In the genomic region with DNA sequence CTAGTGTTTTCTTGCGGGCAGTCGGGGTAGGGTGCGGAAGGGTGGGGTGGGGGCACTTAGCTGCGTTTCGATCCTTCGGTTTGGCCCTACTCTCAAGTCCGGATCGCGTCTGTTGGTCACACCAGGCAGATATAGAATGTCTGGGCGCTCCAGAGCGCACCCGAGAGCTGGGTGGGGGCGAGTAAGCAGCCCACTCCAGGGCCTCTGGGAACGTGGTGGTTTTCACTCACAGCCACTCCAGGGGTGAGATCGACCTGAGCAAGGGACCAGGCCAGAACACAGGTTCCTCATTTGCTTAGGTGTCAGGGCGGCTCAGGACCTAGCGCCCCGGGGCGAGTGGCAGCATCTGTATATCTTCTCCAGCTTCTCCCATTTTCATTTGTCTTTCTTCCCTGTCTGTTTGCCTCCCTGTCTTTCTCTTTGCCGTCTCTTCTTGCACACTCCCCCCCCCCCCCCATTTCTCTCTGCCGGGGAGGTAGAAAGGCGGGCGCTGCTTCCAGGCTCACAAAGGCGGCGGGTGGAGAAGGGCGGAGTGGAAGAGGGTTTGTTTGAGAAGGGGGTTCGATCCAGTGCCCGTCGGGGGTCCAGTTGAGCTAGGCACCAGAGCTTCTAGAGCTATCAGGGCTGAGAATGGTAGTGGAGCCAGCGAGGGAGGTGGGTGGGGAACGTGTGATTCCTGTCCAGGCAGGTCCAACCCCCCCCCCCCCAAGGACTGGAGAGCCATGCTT, we compare ENCODE assay signal across 8 mouse cellular contexts. TPM values are rescaled to one million over a fixed set of nuclear protein-coding genes. Genes with fewer than 3 reads are reported as not detected.
DNase-seq lines count a peak whose midpoint lies in the region; ATAC-seq and TF ChIP-seq lines count a peak whose summit lies in the region.

No protein-coding gene starts in this region.

- H3K9me3 ChIP-seq in forebrain, embryonic 11.5 days (ENCODE audit: control insufficient read depth, low read length), result no peaks in the 10 kb centered on the region
- no peaks in the 10 kb centered on the region for H3K9me3 ChIP-seq in limb, embryonic 14.5 days (ENCODE audit: control insufficient read depth, low read length)
- no peaks in the 10 kb centered on the region for H3K9me3 ChIP-seq in neural tube, embryonic 13.5 days

- no peak for ATAC-seq in forebrain, embryonic 11.5 days (replicated peaks; ENCODE audit: low FRiP score)
- no peak for ATAC-seq in limb, embryonic 14.5 days (ENCODE audit: low FRiP score, low read depth)
- ATAC-seq in neural tube, embryonic 13.5 days (ENCODE audit: low read depth), result no peak

- peaks cover 29% of the 10 kb centered on the region for H3K4me1 ChIP-seq in liver, adult 2 months (ENCODE audit: control insufficient read depth, insufficient read depth, low read length)
- H3K4me1 ChIP-seq in forebrain, embryonic 11.5 days (replicated peaks; ENCODE audit: control insufficient read depth, insufficient read depth, low read length), result peaks cover 4% of the 10 kb centered on the region; the same call in 1 of the 2 replicates
- peaks cover 20% of the 10 kb centered on the region for H3K4me1 ChIP-seq in limb, embryonic 14.5 days (ENCODE audit: control insufficient read depth, insufficient read depth, low read length)
- H3K4me1 ChIP-seq in neural tube, embryonic 13.5 days (replicated peaks), result peaks cover 30% of the 10 kb centered on the region

- WGBS in liver, adult 2 months, result under 1% methylated on average over 27 of the region's 31 CpGs
- WGBS in forebrain, embryonic 11.5 days, result 30% methylated on average over 30 of the region's 31 CpGs
- WGBS in limb, embryonic 14.5 days, result 25% methylated on average over 31 of the region's 31 CpGs
- 22% methylated on average over 30 of the region's 31 CpGs for WGBS in neural tube, embryonic 13.5 days

- no peak for TF ChIP-seq POLR2A in liver, adult 2 months (IDR thresholded peaks at IDR 0.05; ENCODE audit: extremely low read depth, insufficient read depth, low read length)
- TF ChIP-seq POLR2A in limb, embryonic 14.5 days (IDR thresholded peaks at IDR 0.05; ENCODE audit: borderline replicate concordance, extremely low read depth, insufficient read depth, insufficient read length), result no peak

- H3K36me3 ChIP-seq in liver, adult 2 months (ENCODE audit: control insufficient read depth, insufficient read depth, low read length), result no peaks in the 10 kb centered on the region
- H3K36me3 ChIP-seq in forebrain, embryonic 11.5 days (ENCODE audit: control insufficient read depth, insufficient read depth, low read length), result no peaks in the 10 kb centered on the region
- no peaks in the 10 kb centered on the region for H3K36me3 ChIP-seq in limb, embryonic 14.5 days (ENCODE audit: control insufficient read depth, insufficient read depth, low read length)
- H3K36me3 ChIP-seq in neural tube, embryonic 13.5 days, result no peaks in the 10 kb centered on the region

- H3K9ac ChIP-seq in liver, adult 2 months (ENCODE audit: low read depth, low read length), result peak overlapping the region; percentile 83
- peak overlapping the region; percentile 92 for H3K9ac ChIP-seq in forebrain, embryonic 11.5 days (ENCODE audit: low read length)
- H3K9ac ChIP-seq in limb, embryonic 14.5 days (ENCODE audit: low read depth, low read length, severe bottlenecking), result peak overlapping the region; percentile 79
- peak overlapping the region; percentile 89 for H3K9ac ChIP-seq in neural tube, embryonic 13.5 days

- peak overlapping the region; percentile 70 for H3K4me2 ChIP-seq in forebrain, embryonic 11.5 days (ENCODE audit: low read depth, low read length, severe bottlenecking)
- peak overlapping the region; percentile 60 for H3K4me2 ChIP-seq in limb, embryonic 14.5 days (replicated peaks; ENCODE audit: low read depth, low read length, severe bottlenecking)
- peak overlapping the region; percentile 79 for H3K4me2 ChIP-seq in neural tube, embryonic 13.5 days

- TF ChIP-seq CTCF in liver, adult 2 months (IDR thresholded peaks at IDR 0.05; ENCODE audit: low read depth, low read length), result no peak

- H3K4me3 ChIP-seq in liver, adult 2 months (ENCODE audit: insufficient read depth, low read depth, low read length), result peak overlapping the region; percentile 77
- peak overlapping the region; percentile 69 for H3K4me3 ChIP-seq in forebrain, embryonic 11.5 days (ENCODE audit: low read depth, low read length)
- peak overlapping the region; percentile 61 for H3K4me3 ChIP-seq in limb, embryonic 14.5 days (replicated peaks; ENCODE audit: low read length)
- H3K4me3 ChIP-seq in neural tube, embryonic 13.5 days, result peak overlapping the region; percentile 73

- DNase-seq in liver, adult 2 months (ENCODE audit: extremely low read depth, low read depth, low spot score), result peak; percentile 29
- no peak for DNase-seq in liver
- no peak for DNase-seq in forebrain, embryonic 11.5 days (ENCODE audit: low spot score)
- no peak for DNase-seq in limb, embryonic 14.5 days (ENCODE audit: low spot score)
- no peak for DNase-seq in gastrocnemius, postnatal 10 days
- no peak for DNase-seq in embryo, embryonic 9.5 days (ENCODE audit: extremely low spot score)
- DNase-seq in testis, postnatal 14 days (ENCODE audit: low spot score), result no peak

- H3K27ac ChIP-seq in liver, adult 2 months (replicated peaks; ENCODE audit: insufficient read depth, low read depth, low read length), result peak overlapping the region; percentile 69
- peak overlapping the region; percentile 77; the same call in 1 of the 2 replicates for H3K27ac ChIP-seq in forebrain, embryonic 11.5 days (ENCODE audit: low read depth, low read length)
- peak overlapping the region; percentile 38; the same call in 1 of the 2 replicates for H3K27ac ChIP-seq in limb, embryonic 14.5 days (replicated peaks; ENCODE audit: low read depth, low read length)
- H3K27ac ChIP-seq in neural tube, embryonic 13.5 days (replicated peaks), result peak overlapping the region; percentile 85

- H3K27me3 ChIP-seq in liver, adult 2 months (ENCODE audit: control insufficient read depth, insufficient read depth, low read length), result no peaks in the 10 kb centered on the region
- H3K27me3 ChIP-seq in forebrain, embryonic 11.5 days (ENCODE audit: control insufficient read depth, insufficient read depth, low read length), result peaks cover 9% of the 10 kb centered on the region; the same call in 1 of the 2 replicates
- H3K27me3 ChIP-seq in limb, embryonic 14.5 days (ENCODE audit: control insufficient read depth, insufficient read depth, low read length), result no peaks in the 10 kb centered on the region; the same call in 1 of the 2 replicates
- H3K27me3 ChIP-seq in neural tube, embryonic 13.5 days, result peaks cover 21% of the 10 kb centered on the region

- H3K79me2 ChIP-seq in liver, adult 2 months (ENCODE audit: control insufficient read depth, insufficient read depth, low read length), result peaks cover 26% of the 10 kb centered on the region; the same call in 1 of the 2 replicates

RNA-seq across cellular contexts. Expression of a gene that starts 1.4 kb away (rescaled TPM):
- 4.9 and 5.4 TPM in 2 replicates for total RNA-seq in liver, adult 2 months (2014; rRNA removed)
- 12.4 TPM in 2 replicates for polyA plus RNA-seq in liver, adult 2 months (2012; rRNA removed)
- polyA plus RNA-seq in forebrain, embryonic 11.5 days (2014; fragmentation: Nextera tagmentation; extraction: Ambion mirVana), result 115 and 116 TPM in 2 replicates
- polyA plus RNA-seq in limb, embryonic 14.5 days (2012; rRNA removed), result 57.5 and 66.6 TPM in 2 replicates
- 36.9 and 42.8 TPM in 2 replicates for polyA plus RNA-seq in limb, embryonic 14.5 days (2014; fragmentation: Nextera tagmentation; extraction: Ambion mirVana)
- polyA plus RNA-seq in neural tube, embryonic 13.5 days (2015; fragmentation: Nextera tagmentation; extraction: Ambion mirVana), result 39.8 and 41.5 TPM in 2 replicates
- total RNA-seq in gastrocnemius, postnatal 10 days (2021), result 10 to 100 TPM; 11.3 to 17.0 TPM
